ENCODE assay signal across 15 mouse cellular contexts in the genomic region with DNA sequence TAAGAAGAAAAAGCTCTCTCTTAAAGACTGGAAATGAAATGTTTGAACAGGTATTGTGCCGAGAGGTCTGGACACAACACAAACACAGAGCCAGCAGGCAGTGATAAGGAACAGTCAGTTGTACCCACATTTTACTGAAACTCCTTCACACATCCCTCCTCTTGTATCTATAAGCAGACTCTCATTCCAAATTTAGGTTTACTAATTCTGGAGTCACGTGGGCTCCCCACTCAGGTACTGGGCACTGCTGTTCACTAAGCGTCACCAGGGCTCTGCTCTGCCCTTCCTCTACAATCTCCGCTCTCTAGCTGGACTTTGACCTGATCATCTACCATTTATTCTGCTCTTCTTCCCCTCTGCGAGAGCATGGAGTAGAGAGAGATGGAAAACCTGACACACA. TPM values are rescaled to one million over a fixed set of nuclear protein-coding genes. Genes with fewer than 3 reads are reported as not detected.
"Had no signal": no experiment of that assay in that cellular context is flagged by ENCODE, and none has a peak within 500 bp of the region (broad histone marks: within the 10 kb centered on the region; RNA-seq: fewer than 3 reads in every experiment).

No protein-coding gene starts in this region.

- H3K9ac ChIP-seq: limb, embryonic 13.5 days; liver, embryonic 14.5 days; neural tube, embryonic 15.5 days had no signal

- H3K36me3 ChIP-seq: neural tube, embryonic 15.5 days had no signal

- H3K27ac ChIP-seq: limb, embryonic 13.5 days; liver, embryonic 14.5 days; neural tube, embryonic 15.5 days had no signal

- H3K9me3 ChIP-seq: neural tube, embryonic 15.5 days had no signal

- H3K4me3 ChIP-seq: limb, embryonic 13.5 days; myocyte; neural tube, embryonic 15.5 days had no signal

- DNase-seq: kidney, postnatal 36 days; layer of hippocampus, adult 9-11 months; layer of hippocampus, postnatal 36 days; left cerebral cortex, postnatal 4 days; lung, adult 18-20 months; midbrain, embryonic 14.5 days; right cerebral cortex, adult 18-20 months; right cerebral cortex, postnatal 25 days; thymus, postnatal 36 days had no signal

- H3K27me3 ChIP-seq: limb, embryonic 13.5 days; neural tube, embryonic 15.5 days had no signal

- H3K4me2 ChIP-seq: limb, embryonic 13.5 days; neural tube, embryonic 15.5 days had no signal

RNA-seq across cellular contexts. Expression of gene Sobp, which starts 15.4 kb away (rescaled TPM):
- total RNA-seq: liver, adult 2 months; megakaryocyte-erythroid progenitor cell, adult 5-6 weeks had no signal

RNA-seq across cellular contexts. Expression of gene 9030612E09Rik, which starts 15.6 kb away (rescaled TPM):
- total RNA-seq: liver, adult 2 months; megakaryocyte-erythroid progenitor cell, adult 5-6 weeks had no signal
- polyA plus RNA-seq: liver, adult 2 months; liver, embryonic 14.5 days had no signal
